Mouse (Mus musculus) heart, postnatal 36 days (tissue): ENCODE results near the gene Tnf. TPM values are rescaled to one million over a fixed set of nuclear protein-coding genes. Genes with fewer than 3 reads are reported as not detected.
A peak's percentile ranks its signal among the peaks of the same experiment; 100 is the strongest.

ENCODE experiments used
- DNase-seq, 2 experiments: peaks; one replicate each; pipeline ENCODE4 v3.0.0; 2021 to 2022
- intact Hi-C: fragments of 180-260 bp; cut with DNase I; formaldehyde crosslinking; loops from one replicate; pipeline ENCODE4 v1.15.1; 2025
- total RNA-seq, 2 experiments: library from RNA; stranded (reverse); gene quantifications; 2 replicates each; pipeline ENCODE4 v1.2.3; 2021

Gene Tnf
- total RNA-seq, 2 experiments from 2014 or later = 0.53 to 0.57 TPM

DNA sequence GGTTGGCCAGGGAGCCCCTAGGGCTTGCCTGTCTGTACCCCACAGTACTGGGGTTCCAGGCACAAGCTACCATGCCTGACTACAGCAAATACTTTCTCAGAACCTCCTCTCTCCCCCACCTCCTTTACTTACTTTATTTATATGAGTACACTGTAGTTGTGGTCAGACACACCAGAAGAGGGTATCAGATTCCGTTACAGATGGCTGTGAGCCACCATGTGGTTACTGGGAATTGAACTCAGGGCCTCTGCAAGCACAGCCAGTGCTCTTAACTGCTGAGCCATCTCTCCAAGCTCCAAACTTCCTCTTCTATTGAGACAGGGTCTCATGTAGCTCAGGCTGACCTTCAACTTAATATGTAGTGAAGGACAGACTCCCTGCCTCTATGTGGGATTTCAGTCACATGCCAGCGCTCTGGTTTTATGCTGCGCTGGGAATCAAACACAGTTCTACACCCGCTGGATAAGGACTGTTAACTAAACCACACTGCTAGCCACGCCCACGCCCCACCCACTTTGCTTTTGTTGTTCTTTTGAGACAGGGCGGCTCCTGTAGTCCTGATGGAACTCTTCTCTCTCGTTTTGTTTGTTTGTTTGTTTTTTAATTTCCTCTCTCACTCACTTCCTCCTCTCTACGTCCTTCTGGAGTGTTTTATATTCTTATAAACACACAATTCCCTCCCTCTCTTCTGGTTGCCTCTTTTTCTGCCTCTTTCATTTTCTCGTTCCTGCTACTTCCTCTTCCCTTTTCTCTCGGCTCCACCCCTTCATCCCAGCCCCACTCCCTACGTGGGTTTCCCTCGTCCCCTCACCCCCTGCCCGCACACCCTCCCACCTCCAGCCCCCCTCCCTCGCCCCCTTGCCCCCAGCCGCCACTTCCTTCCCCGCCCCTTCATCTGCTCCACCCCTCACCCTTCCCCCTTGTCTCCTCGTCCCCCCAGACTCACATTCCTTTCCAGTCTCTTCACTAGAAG lies 15.9 kb downstream of the Tnf start:
- DNase-seq = peak; percentile 74 to 78
- intact Hi-C loops = no loop called here

DNA sequence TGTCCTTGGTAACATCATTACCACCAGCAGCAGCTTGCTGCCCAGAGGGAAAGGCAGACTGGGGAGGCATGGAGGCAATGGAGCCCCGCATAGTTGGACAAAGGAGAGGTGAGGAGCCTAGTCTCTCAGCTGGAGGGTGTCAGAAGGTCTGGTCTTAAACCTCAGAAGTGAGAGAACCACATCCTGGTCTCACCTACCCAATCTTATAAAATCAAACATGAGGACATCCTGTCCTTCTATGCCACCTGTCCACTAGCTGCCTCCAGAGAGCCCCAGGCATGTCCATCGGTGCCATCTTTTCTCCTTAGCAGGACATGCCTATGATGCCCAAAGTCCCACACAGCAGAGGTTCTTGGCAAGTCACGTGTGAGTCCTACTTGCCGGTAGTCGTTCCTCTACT lies 21.7 kb downstream of the Tnf start:
- DNase-seq = no peak
- intact Hi-C loops = no loop called here

DNA sequence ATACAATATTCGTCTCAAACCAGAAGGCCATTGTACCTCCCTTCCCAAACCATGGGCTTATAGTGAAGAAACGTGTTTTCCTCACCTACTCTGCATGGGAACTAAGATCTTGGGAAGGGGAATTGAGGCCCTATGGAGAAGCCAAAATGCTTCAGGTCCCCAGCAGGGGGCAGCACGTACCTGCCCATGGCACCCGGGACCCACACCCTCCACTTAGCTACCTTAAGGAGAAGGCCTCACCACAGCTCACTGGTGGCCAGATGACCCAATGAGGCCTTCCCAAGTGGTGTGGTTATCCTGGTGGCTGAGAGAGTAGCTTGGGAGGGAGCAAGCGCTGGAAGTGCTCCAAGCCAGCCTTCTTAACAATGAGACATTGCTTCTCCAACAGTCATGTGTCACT lies 23.3 kb downstream of the Tnf start:
- intact Hi-C loops = loop anchor here (1.0 kb wide), 2 partner anchors 17 to 54 kb away; no protein-coding TSS in a partner anchor
- peak; percentile 79 to 83 for DNase-seq

DNA sequence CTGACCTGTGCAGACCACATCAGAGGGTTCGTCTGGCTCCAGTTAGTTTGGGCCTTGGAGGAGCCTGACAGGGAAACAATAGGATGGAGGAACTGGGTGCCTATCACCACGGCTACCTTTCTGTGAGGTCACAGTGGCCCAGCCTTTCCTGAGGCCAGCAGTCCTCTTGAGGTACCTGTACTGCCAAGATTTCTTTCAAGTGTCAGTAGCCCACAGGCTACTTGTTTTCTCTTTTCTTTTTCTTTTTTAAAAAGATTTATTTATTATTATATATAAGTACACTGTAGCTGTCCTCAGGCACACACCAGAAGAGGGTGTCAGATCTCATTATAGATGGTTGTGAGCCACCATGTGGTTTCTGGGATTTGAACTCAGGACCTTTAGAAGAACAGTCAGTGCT lies 25.8 kb downstream of the Tnf start, which contains the start of gene Aif1:
Aif1 (minus strand) TSS at position 101 of the 400 bp plus-strand sequence.
- intact Hi-C loops = no loop called here
- DNase-seq = no peak

DNA sequence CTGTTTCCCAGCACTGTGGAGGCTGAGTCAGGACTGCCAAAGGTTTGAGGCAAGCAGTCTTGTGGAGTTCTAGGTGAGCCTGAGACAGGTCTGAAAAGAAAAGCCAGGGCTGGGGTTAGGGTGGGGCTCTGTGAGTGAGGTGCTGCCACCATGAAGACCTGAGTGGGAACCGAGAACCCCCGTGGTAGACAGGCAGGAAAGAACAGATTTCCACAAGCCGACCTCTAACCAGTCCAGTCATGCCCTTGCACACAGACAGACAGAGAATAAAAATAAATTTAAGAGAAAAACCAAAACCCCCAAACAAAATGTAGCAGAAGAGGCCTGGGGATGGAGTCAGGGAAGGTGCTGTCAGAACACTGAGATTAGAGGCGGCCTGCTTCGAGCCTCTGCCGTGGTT lies 26.4 kb downstream of the Tnf start:
- no peak for DNase-seq
- intact Hi-C loops = no loop called here

DNA sequence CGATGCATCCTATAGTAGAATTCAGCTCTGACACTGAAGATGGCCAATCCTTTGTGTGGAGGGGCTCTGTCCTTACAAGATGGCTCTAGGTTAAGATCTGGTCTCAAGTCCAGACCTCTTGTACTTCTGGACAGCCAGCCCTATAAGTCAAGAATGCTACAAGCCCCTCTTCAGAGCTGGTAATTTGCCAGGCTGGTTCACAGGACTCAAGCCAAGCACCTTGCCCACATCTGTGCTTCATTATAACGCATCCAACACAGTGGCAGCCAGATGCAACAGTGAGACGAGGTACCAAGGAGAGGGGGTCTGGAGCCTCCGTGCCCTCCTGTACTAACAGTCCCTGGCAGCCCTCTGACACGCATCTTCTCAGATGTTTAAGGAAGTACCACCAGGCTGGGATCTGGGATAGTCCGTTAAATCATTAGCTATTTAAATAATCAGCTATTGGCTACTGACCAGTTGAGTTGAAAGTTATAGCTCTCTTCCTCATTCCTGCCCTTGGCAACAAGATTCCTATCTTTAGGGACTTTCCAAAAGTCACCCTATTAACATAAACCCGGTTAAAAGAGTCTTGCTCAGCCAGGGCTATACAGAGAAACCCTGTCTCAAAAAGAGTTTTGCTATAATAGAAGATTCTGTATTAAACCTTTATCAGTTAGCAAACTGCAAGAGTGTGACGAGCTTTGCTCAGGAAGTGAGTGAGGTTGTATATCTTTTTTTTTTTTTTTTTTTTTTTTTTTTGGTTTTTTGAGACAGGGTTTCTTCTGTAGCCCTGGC lies 27.4 kb downstream of the Tnf start:
- intact Hi-C loops = no loop called here
- DNase-seq = no peak

DNA sequence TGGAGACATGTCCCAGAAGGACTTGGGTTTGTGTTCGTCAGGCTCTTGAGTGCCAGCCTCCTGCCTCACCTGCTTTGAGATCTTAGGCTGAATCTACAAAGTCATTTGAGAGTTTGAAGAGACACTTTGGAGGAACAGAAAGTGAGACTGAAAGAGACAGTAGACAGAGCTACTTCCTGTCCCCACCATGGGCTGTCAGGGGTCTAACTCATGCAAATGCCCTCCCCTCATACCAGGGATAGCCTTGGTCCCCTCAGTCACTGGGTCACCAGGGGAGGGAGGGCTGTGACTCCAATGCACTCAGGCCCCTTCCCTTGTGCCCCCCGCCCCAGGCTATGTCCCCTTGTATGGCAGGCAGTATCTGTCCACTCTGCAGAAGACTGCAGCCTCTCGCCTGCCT lies 28.5 kb downstream of the Tnf start:
- DNase-seq = no peak
- intact Hi-C loops = no loop called here

DNA sequence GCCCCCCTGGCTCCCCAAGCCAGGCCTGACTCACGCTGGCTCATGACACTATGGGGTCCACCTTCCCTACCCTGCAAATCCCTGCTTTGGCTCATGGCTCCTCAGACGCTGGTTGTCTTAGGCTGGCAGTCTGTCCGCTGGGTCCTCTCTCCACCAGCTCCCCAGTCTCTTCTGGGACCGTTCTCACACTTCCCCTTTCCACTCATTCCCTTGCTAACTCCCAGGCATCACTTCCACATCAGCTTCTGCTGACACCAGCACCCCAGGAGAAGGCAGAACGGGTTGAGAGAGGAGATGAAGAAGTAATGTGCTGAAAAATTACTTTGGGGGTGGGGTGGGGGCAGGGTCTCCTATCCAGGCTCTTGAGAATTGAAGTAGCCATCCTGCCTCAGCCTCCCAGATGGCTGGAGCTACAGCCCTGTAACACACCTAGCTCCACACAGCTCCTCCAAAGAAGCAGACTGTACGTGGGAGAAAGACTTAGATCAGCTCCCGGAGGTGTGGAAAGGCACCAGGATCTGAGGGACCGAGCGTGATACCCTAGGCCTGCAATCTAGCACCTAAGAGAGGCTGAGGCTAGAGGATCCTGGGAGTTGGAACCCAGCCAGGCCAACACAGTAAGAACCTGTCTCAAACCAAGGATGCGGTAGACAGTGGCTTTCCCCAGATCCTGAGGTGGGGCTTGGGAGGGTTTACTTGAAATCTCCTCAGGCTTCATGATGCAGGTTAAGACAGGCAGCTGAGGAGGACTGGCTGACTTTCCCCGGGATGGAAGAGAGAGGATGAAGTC lies 29.2 kb downstream of the Tnf start:
- DNase-seq = no peak
- intact Hi-C loops = no loop called here

DNA sequence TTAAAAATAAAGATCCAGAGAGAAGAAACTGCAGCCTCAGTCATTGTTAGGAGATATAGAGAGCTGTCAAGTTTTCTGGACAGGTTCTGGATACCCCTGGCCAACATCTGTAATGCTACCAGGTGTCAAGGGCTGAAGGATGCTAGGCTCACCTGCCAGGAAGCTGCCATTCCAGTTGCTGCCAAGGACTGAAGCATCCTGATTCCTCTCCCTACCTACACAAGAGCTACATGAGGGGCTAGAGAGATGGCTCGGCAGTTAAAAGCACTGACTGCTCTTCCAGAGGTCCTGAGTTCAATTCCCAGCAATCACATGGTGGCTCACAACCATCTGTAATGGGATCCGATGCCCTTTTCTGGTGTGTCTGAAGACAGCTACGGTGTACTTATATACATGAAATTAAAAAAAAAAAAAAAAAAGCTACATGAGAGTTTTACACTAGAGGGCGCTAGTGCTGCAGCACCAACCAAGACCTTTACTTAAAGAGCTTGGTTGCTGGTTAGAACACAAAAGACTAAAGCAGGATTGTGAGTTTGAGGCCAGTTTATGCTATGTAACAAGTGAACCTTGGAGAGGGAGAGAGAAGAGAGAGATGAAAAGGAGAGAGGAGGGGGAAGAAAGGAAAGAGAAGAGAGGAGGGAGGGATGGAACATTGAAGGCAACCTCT lies 33.1 kb downstream of the Tnf start:
- no peak for DNase-seq
- intact Hi-C loops = loop anchor here (2.0 kb wide), 1 partner anchor 68 kb away; no protein-coding TSS in a partner anchor

DNA sequence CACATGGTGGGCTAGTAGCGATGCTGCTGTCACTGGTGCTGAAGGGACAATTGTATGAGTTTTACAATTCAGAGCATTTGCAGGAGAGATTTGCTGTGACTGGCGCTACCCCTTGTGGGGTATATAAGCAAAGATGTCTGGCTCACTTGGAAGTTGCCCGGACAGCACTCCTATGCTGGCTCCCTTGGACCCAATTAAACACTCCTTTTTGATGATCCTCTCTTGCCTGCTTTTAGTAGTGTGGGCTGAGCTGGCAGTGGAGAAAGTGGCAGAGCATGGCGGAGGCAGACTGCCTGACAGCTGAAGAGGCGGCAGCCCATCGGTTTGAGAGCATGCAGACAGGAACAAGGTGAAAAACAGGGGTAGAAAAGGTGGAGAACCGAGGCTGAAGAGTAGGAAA lies 34.0 kb downstream of the Tnf start:
- no peak for DNase-seq
- intact Hi-C loops = loop anchor here (2.0 kb wide), 1 partner anchor 69 kb away; no protein-coding TSS in a partner anchor

DNA sequence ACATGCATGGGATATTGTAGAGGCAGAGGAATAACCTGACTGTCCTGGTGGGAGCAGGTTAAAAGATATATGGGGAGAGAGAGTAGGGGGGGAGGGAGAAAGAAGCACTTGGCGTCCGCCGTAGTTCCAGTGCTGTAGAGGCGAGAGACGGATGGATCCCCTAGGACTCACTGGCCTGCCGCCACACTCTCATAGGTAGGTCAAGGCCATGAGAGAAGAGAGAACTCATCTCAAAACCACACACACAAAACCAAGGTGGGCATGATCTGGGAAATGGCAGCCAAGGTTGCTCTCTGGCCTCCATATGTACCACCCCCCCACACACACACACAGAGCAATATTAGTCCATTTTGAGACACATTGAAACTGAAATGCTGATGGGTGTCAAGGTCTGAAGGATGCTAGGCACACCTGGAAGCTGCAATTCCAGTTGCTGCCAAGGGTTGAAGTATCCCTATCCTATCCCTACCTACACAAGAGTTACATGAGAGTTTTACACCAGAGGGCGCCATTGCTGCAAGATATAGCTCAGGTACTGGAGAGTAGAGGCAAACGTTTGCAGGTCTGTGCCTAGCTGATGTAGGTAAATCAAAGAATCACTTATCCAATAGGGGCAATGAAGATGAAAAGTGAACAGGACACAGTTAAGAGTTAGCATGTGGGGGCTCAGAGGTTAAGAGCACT lies 35.3 kb downstream of the Tnf start:
- peak in 1 of 2 experiments; percentile 51 for DNase-seq
- intact Hi-C loops = no loop called here

DNA sequence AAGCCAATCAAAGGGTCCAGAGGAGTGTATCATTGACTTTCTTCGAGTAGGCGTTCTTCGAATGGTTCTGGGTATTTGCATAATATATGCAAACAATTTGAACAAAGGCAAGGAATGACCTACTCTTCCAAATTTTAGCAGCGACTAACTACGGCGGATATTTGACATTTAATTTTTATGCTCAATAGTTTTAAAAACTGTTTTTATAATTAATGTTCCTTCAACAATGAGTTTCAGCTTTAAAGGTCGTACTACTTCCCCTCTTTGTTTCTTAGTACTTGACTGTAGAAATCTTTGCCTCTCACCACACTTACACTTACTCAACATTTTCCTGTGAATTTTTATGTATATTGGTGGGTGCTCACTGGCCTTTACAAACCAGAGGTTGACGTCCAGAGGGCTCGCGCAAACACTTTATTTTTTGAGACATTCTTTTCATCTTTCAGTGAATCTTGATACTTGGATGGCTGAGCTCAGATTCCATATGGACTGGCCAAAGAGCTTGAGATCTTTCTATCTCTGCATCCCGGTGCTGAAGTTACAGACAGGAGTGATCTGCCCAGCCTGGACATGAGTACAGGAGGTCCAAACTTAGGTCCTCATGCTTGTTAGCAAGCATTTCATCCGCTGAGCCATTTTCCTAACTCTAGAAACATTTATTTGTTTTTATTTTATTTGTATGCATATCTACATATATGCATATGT lies 36.2 kb downstream of the Tnf start:
- DNase-seq = no peak
- intact Hi-C loops = no loop called here

DNA sequence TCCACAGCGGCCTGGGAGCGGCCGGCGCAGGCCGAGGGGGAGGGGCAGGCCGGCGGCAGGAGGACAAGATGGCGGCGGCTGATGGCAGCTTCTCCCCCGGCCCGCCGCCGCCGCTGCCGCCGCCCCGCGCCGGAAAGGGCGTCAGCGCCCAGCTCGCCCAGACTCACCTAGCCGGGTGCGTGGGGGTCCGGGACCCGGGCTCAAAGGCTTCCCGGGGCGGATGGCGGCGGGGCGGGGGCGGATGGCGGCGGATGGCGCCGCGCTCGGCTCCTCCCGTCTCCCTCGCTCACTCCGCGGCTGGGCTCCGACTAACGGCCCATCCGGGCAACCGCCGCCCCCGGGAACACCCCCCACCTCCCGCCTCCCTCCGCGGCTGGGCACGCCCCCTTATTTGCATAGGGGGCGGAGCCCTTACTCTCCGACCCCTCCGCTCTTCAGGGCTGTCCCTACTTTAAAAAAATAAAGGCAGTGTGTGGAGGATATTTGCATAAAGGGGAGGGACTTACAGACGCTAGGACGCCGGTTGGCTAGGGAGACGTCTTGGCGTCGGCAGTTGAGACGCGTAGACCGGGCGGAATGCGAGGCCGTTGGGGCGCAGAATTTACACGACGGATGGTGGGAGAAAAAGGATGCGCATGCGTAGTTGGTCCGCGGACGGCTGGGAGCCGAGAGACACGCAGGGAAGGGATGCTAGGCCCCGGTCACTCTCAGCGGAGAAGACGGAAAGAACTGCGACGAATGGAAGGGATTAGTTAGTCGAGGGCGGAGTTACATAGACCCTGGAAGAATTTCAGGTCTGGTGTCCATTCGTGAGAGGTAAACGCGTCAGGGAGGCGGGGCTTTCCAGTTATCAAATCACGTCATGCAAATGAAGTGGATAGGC lies 37.0 kb downstream of the Tnf start, which contains the start of gene Prrc2a:
Prrc2a (minus strand) TSS at position 330 of the 883 bp plus-strand sequence.
- intact Hi-C loops = loop anchor here (5.0 kb wide), 1 partner anchor 38 kb away; the partner anchor contains the start of gene D17H6S53E
- DNase-seq = peak; percentile 95 to 98

DNA sequence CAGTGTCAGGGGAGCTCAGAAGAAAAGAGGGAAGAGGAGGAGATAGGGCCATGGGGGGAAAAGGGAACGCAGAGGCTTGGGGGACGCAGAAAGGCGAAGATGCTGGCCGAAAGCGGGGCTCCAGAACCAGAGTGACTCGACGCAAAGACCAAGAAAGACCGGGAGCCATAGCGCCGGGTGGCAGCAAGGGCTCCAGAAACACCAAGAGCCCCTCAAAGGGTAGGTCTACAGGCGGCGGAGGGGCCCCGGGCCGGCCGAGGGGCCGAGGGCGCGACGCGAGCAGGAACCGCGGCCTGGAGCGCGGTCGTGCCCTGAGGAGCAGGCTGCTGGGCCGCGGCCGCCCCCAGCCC lies 37.6 kb downstream of the Tnf start:
- no peak for DNase-seq
- intact Hi-C loops = loop anchor here (5.0 kb wide), 1 partner anchor 37 kb away; the partner anchor contains the start of gene D17H6S53E

DNA sequence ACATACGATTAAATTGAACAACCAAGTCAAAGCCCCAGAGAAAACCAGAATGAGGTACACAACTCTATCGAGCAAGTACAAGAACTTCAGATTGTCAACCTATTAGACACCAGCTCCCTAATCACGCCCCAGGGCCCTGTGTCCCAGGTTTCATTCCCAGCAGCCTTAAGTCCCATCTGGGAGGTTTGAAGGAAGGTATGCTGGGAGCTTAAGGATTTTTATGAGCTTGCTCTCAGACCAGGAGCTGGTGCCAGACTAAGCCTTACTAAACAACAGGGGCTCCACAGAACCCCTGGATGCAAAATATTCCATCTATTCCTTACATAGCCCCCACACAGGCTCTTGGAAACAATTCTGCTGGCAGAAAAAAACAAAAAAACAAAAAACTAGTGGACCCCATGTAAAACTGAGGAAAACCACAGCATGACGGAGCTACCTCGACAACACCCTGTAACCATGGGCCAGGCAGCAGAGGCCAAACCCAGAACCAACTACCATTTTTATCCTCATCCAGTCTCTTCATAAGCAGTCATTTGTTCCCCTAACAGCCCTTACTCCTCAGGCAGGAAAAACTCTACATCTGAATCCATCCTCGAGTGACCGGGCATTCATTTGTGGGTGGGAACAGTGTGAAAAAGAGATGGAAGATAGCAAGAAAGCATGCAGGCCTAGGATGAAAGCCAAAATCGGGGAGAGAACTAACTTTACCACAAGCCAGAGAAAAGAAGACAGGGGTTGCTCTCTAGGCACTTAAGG lies 38.3 kb downstream of the Tnf start:
- no peak for DNase-seq
- intact Hi-C loops = loop anchor here (5.0 kb wide), 1 partner anchor 36 kb away; the partner anchor contains the start of gene D17H6S53E

DNA sequence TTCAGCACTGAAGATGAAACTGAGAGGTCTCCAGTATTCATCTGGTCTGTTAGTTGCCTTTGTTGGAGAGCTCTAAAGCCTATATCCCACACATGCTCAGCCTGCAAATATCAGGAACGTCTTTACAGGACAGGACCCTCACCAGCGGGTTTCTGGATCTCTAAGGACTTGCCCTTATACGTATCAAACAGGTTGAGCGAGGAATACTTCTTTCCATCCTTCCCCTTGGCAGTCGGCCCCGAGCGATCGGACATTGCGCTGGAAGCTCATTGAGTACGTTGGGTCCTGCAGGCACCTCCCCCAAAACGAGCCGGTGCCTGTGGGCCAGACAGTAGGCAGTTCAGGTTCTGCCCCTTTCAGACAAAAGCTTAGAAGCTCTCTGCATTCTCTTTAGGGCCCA lies 39.1 kb downstream of the Tnf start:
- DNase-seq = peak in 1 of 2 experiments; percentile 38
- intact Hi-C loops = loop anchor here (5.0 kb wide), 1 partner anchor 35 kb away; the partner anchor contains the start of gene D17H6S53E

DNA sequence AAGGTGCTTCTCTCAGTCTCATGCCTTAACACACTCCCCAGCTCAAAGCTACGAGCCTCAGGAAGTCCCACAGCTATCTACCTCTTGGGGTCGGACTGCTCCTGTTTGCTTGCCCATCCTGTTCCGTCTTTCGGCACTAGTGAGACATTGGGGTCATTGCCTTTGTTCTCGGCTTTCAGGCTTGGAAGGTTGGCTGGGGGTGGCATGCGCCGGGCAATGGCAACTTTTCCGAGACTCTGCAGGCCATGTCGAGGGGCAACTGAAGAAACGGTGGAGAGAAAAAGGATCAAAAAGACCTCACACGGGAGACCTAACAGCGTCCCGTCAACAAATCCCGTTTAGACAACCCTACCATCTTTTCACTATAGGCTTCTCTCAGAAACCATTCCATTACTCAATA lies 39.7 kb downstream of the Tnf start:
- intact Hi-C loops = loop anchor here (5.0 kb wide), 1 partner anchor 35 kb away; the partner anchor contains the start of gene D17H6S53E
- no peak for DNase-seq
